28 mouse cellular contexts compared by ENCODE assay signal in the genomic region with DNA sequence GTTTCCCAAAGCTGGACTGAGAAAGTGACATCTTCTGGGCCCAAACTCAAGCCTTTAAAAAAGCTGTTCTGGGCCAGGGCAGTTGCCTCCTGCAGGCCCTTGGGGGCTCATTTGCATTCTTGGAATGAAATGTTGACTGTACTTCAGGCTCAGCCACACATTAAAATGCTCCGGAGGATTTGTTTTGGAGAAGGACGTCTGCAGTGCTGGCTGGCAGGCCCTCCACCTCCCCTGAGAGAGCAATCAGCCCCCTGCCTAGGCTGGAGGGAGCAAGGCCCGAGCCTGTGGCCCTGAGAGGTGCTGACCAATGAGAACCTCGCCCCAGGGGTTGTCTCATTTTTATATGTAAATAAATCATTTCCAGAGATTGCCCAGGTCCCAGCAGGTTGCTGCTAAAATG. TPM values are rescaled to one million over a fixed set of nuclear protein-coding genes. Genes with fewer than 3 reads are reported as not detected.
DNase-seq lines count a peak whose midpoint lies in the region; ATAC-seq and TF ChIP-seq lines count a peak whose summit lies in the region.
"Had no signal": no experiment of that assay in that cellular context is flagged by ENCODE, and none has a peak within 500 bp of the region (broad histone marks: within the 10 kb centered on the region; RNA-seq: fewer than 3 reads in every experiment).

No protein-coding gene starts in this region.

- no peak overlapping the region for H3K4me2 ChIP-seq in forebrain, postnatal 0 days (ENCODE audit: low read depth)
- no peak overlapping the region for H3K4me2 ChIP-seq in midbrain, embryonic 14.5 days (ENCODE audit: low read length)
- H3K4me2 ChIP-seq in midbrain, embryonic 15.5 days = no peak overlapping the region
- H3K4me2 ChIP-seq: embryonic facial prominence, embryonic 15.5 days; forebrain, embryonic 12.5 days; heart, embryonic 11.5 days; heart, embryonic 15.5 days; hindbrain, embryonic 15.5 days had no signal

- no peaks in the 10 kb centered on the region for H3K27me3 ChIP-seq in forebrain, postnatal 0 days (ENCODE audit: insufficient read depth, low read length)
- H3K27me3 ChIP-seq in forebrain, embryonic 10.5 days (ENCODE audit: poor library complexity, severe bottlenecking) = no peaks in the 10 kb centered on the region
- H3K27me3 ChIP-seq in midbrain, embryonic 14.5 days (ENCODE audit: control insufficient read depth, insufficient read depth, low read length) = no peaks in the 10 kb centered on the region
- no peaks in the 10 kb centered on the region for H3K27me3 ChIP-seq in midbrain, embryonic 15.5 days (replicated peaks)
- H3K27me3 ChIP-seq: embryonic facial prominence, embryonic 15.5 days; hindbrain, embryonic 15.5 days had no signal

- no peaks in the 10 kb centered on the region for H3K36me3 ChIP-seq in forebrain, postnatal 0 days (ENCODE audit: insufficient read depth)
- no peaks in the 10 kb centered on the region for H3K36me3 ChIP-seq in forebrain, embryonic 10.5 days (replicated peaks)
- no peaks in the 10 kb centered on the region for H3K36me3 ChIP-seq in midbrain, embryonic 14.5 days (ENCODE audit: control insufficient read depth, insufficient read depth, low read length)
- no peaks in the 10 kb centered on the region for H3K36me3 ChIP-seq in midbrain, embryonic 15.5 days (replicated peaks)
- H3K36me3 ChIP-seq: embryonic facial prominence, embryonic 15.5 days; forebrain, embryonic 12.5 days; heart, embryonic 15.5 days; hindbrain, embryonic 15.5 days had no signal

- no peaks in the 10 kb centered on the region for H3K4me1 ChIP-seq in forebrain, postnatal 0 days (ENCODE audit: insufficient read depth)
- peaks cover 10% of the 10 kb centered on the region; the same call in 1 of the 2 replicates for H3K4me1 ChIP-seq in forebrain, embryonic 10.5 days
- no peaks in the 10 kb centered on the region for H3K4me1 ChIP-seq in midbrain, embryonic 14.5 days (ENCODE audit: control insufficient read depth, insufficient read depth, low read length)
- H3K4me1 ChIP-seq in midbrain, embryonic 15.5 days = 0 out of 2 replicates have a peak, but pooled peaks cover 6% of the 10 kb centered on the region
- H3K4me1 ChIP-seq: embryonic facial prominence, embryonic 15.5 days; heart, embryonic 15.5 days; hindbrain, embryonic 15.5 days had no signal

- H3K9me3 ChIP-seq in forebrain, postnatal 0 days (ENCODE audit: low read length) = no peaks in the 10 kb centered on the region
- no peaks in the 10 kb centered on the region for H3K9me3 ChIP-seq in forebrain, embryonic 10.5 days
- no peaks in the 10 kb centered on the region for H3K9me3 ChIP-seq in midbrain, embryonic 14.5 days (ENCODE audit: control insufficient read depth, low read length)
- no peaks in the 10 kb centered on the region for H3K9me3 ChIP-seq in midbrain, embryonic 15.5 days
- H3K9me3 ChIP-seq: embryonic facial prominence, embryonic 15.5 days; forebrain, embryonic 12.5 days; heart, embryonic 15.5 days; hindbrain, embryonic 15.5 days had no signal

- 7% methylated on average over 4 of the region's 4 CpGs for WGBS in forebrain, postnatal 0 days
- WGBS in forebrain, embryonic 10.5 days = 33% methylated on average over 4 of the region's 4 CpGs
- WGBS in midbrain, embryonic 14.5 days = 18% methylated on average over 4 of the region's 4 CpGs
- 15% methylated on average over 4 of the region's 4 CpGs for WGBS in midbrain, embryonic 15.5 days

- no peak for TF ChIP-seq CTCF in forebrain, postnatal 0 days (IDR thresholded peaks at IDR 0.05; ENCODE audit: low read depth)

- peak; percentile 45 for ATAC-seq in forebrain, postnatal 0 days
- no peak for ATAC-seq in midbrain, embryonic 14.5 days (ENCODE audit: low FRiP score, low TSS enrichment)
- no peak for ATAC-seq in midbrain, embryonic 15.5 days (replicated peaks)
- ATAC-seq: activated CD4-positive, CD25-positive, alpha-beta regulatory T cell, adult 4 months had no signal

- no peak overlapping the region for H3K9ac ChIP-seq in forebrain, postnatal 0 days
- no peak overlapping the region for H3K9ac ChIP-seq in midbrain, embryonic 14.5 days (replicated peaks; ENCODE audit: low read length)
- no peak overlapping the region for H3K9ac ChIP-seq in midbrain, embryonic 15.5 days
- H3K9ac ChIP-seq: embryonic facial prominence, embryonic 15.5 days; forebrain, embryonic 12.5 days; heart, embryonic 15.5 days; hindbrain, embryonic 15.5 days had no signal

- H3K27ac ChIP-seq in forebrain, postnatal 0 days (ENCODE audit: low read depth, low read length) = no peak overlapping the region
- H3K27ac ChIP-seq in forebrain, embryonic 10.5 days = no peak overlapping the region
- H3K27ac ChIP-seq in midbrain, embryonic 14.5 days (replicated peaks; ENCODE audit: low read depth, low read length) = no peak overlapping the region
- no peak overlapping the region; the same call in 1 of the 2 replicates for H3K27ac ChIP-seq in midbrain, embryonic 15.5 days
- H3K27ac ChIP-seq: embryonic facial prominence, embryonic 15.5 days; forebrain, embryonic 12.5 days; heart, embryonic 15.5 days; hindbrain, embryonic 15.5 days had no signal

- H3K4me3 ChIP-seq in forebrain, postnatal 0 days (ENCODE audit: low read depth, low read length) = no peak overlapping the region
- no peak overlapping the region for H3K4me3 ChIP-seq in forebrain, embryonic 10.5 days
- no peak overlapping the region for H3K4me3 ChIP-seq in midbrain, embryonic 14.5 days (replicated peaks; ENCODE audit: low read depth, low read length)
- H3K4me3 ChIP-seq in midbrain, embryonic 15.5 days = no peak overlapping the region
- H3K4me3 ChIP-seq: embryonic facial prominence, embryonic 15.5 days; erythroblast, embryonic 14.5 days; forebrain, embryonic 12.5 days; heart, embryonic 15.5 days; hindbrain, embryonic 15.5 days had no signal

- peak; percentile 34 for DNase-seq in adrenal gland, postnatal 14 days
- DNase-seq in adrenal gland, postnatal 36 days = no peak
- DNase-seq in forebrain, postnatal 0 days = peak; percentile 8
- no peak for DNase-seq in forebrain, embryonic 10.5 days (ENCODE audit: extremely low spot score, low spot score)
- DNase-seq in midbrain, embryonic 14.5 days = peak; percentile 25
- peak; percentile 41 to 43 for DNase-seq in right cerebral cortex, postnatal 10 days (ENCODE audit: low spot score in 2 of 2)
- DNase-seq in right cerebral cortex, postnatal 36 days (ENCODE audit: low spot score in 2 of 2) = no peak
- DNase-seq: cerebellum, postnatal 14 days; embryo, embryonic 11 days; gastrocnemius, postnatal 10 days; heart, adult 18-20 months; heart, postnatal 14 days; kidney, adult 18-20 months had no signal

RNA-seq across cellular contexts. Expression of a gene that starts 14.5 kb away (rescaled TPM):
- not detected in 2 replicates for total RNA-seq in adrenal gland, postnatal 14 days (2021)
- total RNA-seq in adrenal gland, postnatal 36 days (2021) = not detected
- 10.0 and 10.7 TPM in 2 replicates for total RNA-seq in forebrain, postnatal 0 days (2014; rRNA removed)
- 6.9 and 9.1 TPM in 2 replicates for polyA plus RNA-seq in forebrain, postnatal 0 days (2015; fragmentation: Nextera tagmentation; extraction: Ambion mirVana)
- polyA plus RNA-seq in forebrain, embryonic 10.5 days (2016; fragmentation: Nextera tagmentation; extraction: Ambion mirVana) = 24.0 and 27.7 TPM in 2 replicates
- polyA plus RNA-seq in midbrain, embryonic 14.5 days (2014; fragmentation: Nextera tagmentation; extraction: Ambion mirVana) = 8.9 and 15.9 TPM in 2 replicates
- 7.7 and 11.2 TPM in 2 replicates for polyA plus RNA-seq in midbrain, embryonic 15.5 days (2015; fragmentation: Nextera tagmentation; extraction: Ambion mirVana)
- total RNA-seq: adrenal gland, adult 18-20 months; common myeloid progenitor, adult 5-6 weeks; gastrocnemius, postnatal 10 days; gastrocnemius, postnatal 4 days; heart, adult 18-20 months; heart, postnatal 14 days; hematopoietic stem cell, adult 5-6 weeks; MEL had no signal
- polyA plus RNA-seq: activated CD4-positive, CD25-positive, alpha-beta regulatory T cell, adult 4 months; C2C12; embryonic facial prominence, embryonic 15.5 days; erythroblast, embryonic 14.5 days; heart, embryonic 11.5 days; heart, embryonic 15.5 days; intestine, embryonic 14.5 days had no signal

RNA-seq across cellular contexts. Expression of a gene that starts 54.3 kb away (rescaled TPM):
- 2.1 and 2.3 TPM in 2 replicates for total RNA-seq in adrenal gland, postnatal 14 days (2021)
- 1 to 10 TPM; 2.1 to 2.6 TPM for total RNA-seq in adrenal gland, postnatal 36 days (2021)
- total RNA-seq in forebrain, postnatal 0 days (2014; rRNA removed) = 0.67 and 1.5 TPM in 2 replicates
- polyA plus RNA-seq in forebrain, postnatal 0 days (2015; fragmentation: Nextera tagmentation; extraction: Ambion mirVana) = 0.69 and 0.72 TPM in 2 replicates
- not detected in 2 replicates for polyA plus RNA-seq in forebrain, embryonic 10.5 days (2016; fragmentation: Nextera tagmentation; extraction: Ambion mirVana)
- 1.1 and 1.2 TPM in 2 replicates for polyA plus RNA-seq in midbrain, embryonic 14.5 days (2014; fragmentation: Nextera tagmentation; extraction: Ambion mirVana)
- 1.2 and 1.5 TPM in 2 replicates for polyA plus RNA-seq in midbrain, embryonic 15.5 days (2015; fragmentation: Nextera tagmentation; extraction: Ambion mirVana)
- total RNA-seq: common myeloid progenitor, adult 5-6 weeks; hematopoietic stem cell, adult 5-6 weeks; MEL had no signal
- polyA plus RNA-seq: activated CD4-positive, CD25-positive, alpha-beta regulatory T cell, adult 4 months; C2C12; erythroblast, embryonic 14.5 days had no signal

RNA-seq across cellular contexts. Expression of a gene that starts 59.5 kb away (rescaled TPM):
- 1.1 and 2.2 TPM in 2 replicates for total RNA-seq in adrenal gland, postnatal 14 days (2021)
- 1 to 10 TPM; 1.1 to 1.3 TPM for total RNA-seq in adrenal gland, postnatal 36 days (2021)
- 1.6 and 2.1 TPM in 2 replicates for total RNA-seq in forebrain, postnatal 0 days (2014; rRNA removed)
- 1.5 and 1.6 TPM in 2 replicates for polyA plus RNA-seq in forebrain, postnatal 0 days (2015; fragmentation: Nextera tagmentation; extraction: Ambion mirVana)
- 0.43 and 0.57 TPM in 2 replicates for polyA plus RNA-seq in forebrain, embryonic 10.5 days (2016; fragmentation: Nextera tagmentation; extraction: Ambion mirVana)
- 0.39 and 0.46 TPM in 2 replicates for polyA plus RNA-seq in midbrain, embryonic 14.5 days (2014; fragmentation: Nextera tagmentation; extraction: Ambion mirVana)
- 0.81 and 1.1 TPM in 2 replicates for polyA plus RNA-seq in midbrain, embryonic 15.5 days (2015; fragmentation: Nextera tagmentation; extraction: Ambion mirVana)
- total RNA-seq: common myeloid progenitor, adult 5-6 weeks; hematopoietic stem cell, adult 5-6 weeks; MEL had no signal

Comparison
In these comparisons a context has a peak if more than half of its experiments do, and no peak if none do; other contexts are left out.
1. DNase-seq: peak in adrenal gland, postnatal 14 days (single experiment), forebrain, postnatal 0 days (single experiment), midbrain, embryonic 14.5 days (single experiment) and right cerebral cortex, postnatal 10 days (2 of 2); none in adrenal gland, postnatal 36 days (0 of 2), forebrain, embryonic 10.5 days (single experiment) and right cerebral cortex, postnatal 36 days (0 of 2).